Mouse (Mus musculus) frontal cortex, postnatal 10 days (tissue): Measurements from ENCODE around the gene Clvs2.

Experiments used
- DNase-seq, 2 experiments: peaks; one replicate each; pipeline ENCODE4 v3.0.0; 2022; ENCODE audit warnings: low spot score in 2 of 2, mixed read lengths in 1 of 2

Clvs2 gene

GRCm38 (mm10) chr10:33624131-33624879, at the start of gene Clvs2:
Gene Clvs2, minus strand, starts transcription at chr10:33624769.
- peak; percentile 80 to 84 for DNase-seq

GRCm38 (mm10) chr10:33653142-33653541, 28.6 kb upstream of the Clvs2 start:
- peak; percentile 43 to 69 for DNase-seq

GRCm38 (mm10) chr10:33623577-33623991, 985 bp downstream of the Clvs2 start:
- peak; percentile 11 to 23 for DNase-seq

- peak; percentile 15 to 20 for DNase-seq
These were observed 1.9 kb downstream of the Clvs2 start for GRCm38 (mm10) chr10:33622700-33623099.

GRCm38 (mm10) chr10:33616207-33616606, 8.4 kb downstream of the Clvs2 start:
- DNase-seq: no peak

- no peak for DNase-seq
These were observed 11.4 kb downstream of the Clvs2 start for GRCm38 (mm10) chr10:33613197-33613596.

- no peak for DNase-seq
These were observed 31.8 kb downstream of the Clvs2 start for GRCm38 (mm10) chr10:33592732-33593131.

- DNase-seq: no peak
These were observed 35.8 kb downstream of the Clvs2 start for GRCm38 (mm10) chr10:33588800-33589199.

GRCm38 (mm10) chr10:33587118-33587517, 37.5 kb downstream of the Clvs2 start:
- DNase-seq: no peak

GRCm38 (mm10) chr10:33558081-33558480, 66.5 kb downstream of the Clvs2 start:
- DNase-seq: no peak

- peak; percentile 71 to 77 for DNase-seq
These were observed 84.2 kb downstream of the Clvs2 start for GRCm38 (mm10) chr10:33540331-33540730.
